Comparison of ENCODE assay signal across 8 mouse cellular contexts in the genomic region with DNA sequence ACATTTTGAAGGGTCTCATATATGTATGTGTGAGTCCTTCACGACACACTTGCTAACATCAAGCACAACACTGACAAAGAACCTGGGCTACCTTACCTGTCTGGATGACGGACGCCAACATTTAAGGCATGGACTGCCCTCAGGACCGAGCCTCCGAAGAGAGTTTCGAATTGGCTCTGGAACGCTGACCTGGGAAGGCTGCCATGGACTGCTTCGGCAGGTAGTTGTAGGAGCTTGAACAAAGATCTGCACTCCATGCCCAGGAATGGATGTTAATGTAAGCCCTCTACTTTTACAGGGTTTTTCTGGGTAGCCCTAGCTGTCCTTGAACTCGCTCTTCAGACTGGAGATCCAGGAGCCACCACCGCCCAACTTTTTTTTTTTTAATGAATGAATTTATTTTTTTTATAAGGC. TPM values are rescaled to one million over a fixed set of nuclear protein-coding genes. Genes with fewer than 3 reads are reported as not detected.
DNase-seq lines count a peak whose midpoint lies in the region; ATAC-seq lines count a peak whose summit lies in the region.

No protein-coding gene starts in this region.

- DNase-seq in adrenal gland, postnatal 14 days: peak; percentile 11
- DNase-seq in adrenal gland, adult 8-10 months: no peak
- peak; percentile 8 to 12 for DNase-seq in B cell, adult 2 months
- DNase-seq in midbrain, embryonic 10.5 days (ENCODE audit: low spot score): peak; percentile 50
- DNase-seq in left cerebral cortex, postnatal 4 days: no peak
- DNase-seq in layer of hippocampus, adult 9-10 months (ENCODE audit: low spot score): no peak

- H3K4me3 ChIP-seq in embryonic facial prominence, embryonic 12.5 days: peak overlapping the region; percentile 59
- H3K4me3 ChIP-seq in intestine, embryonic 15.5 days (replicated peaks): peak overlapping the region; percentile 52
- H3K4me3 ChIP-seq in midbrain, embryonic 10.5 days: peak overlapping the region; percentile 76

- no peak for ATAC-seq in embryonic facial prominence, embryonic 12.5 days (ENCODE audit: insufficient number of reproducible peaks, insufficient read depth, low FRiP score, low TSS enrichment)
- peak; percentile 40 for ATAC-seq in intestine, embryonic 15.5 days

- H3K27ac ChIP-seq in embryonic facial prominence, embryonic 12.5 days: no peak overlapping the region
- 0 out of 2 replicates have a peak overlapping the region, but pooled peaks have one; percentile 9 for H3K27ac ChIP-seq in intestine, embryonic 15.5 days
- H3K27ac ChIP-seq in midbrain, embryonic 10.5 days (replicated peaks): peak overlapping the region; percentile 93; the same call in 1 of the 2 replicates

- H3K4me2 ChIP-seq in embryonic facial prominence, embryonic 12.5 days (replicated peaks): peak overlapping the region; percentile 70
- peak overlapping the region; percentile 76 for H3K4me2 ChIP-seq in intestine, embryonic 15.5 days (replicated peaks)

- no peaks in the 10 kb centered on the region for H3K36me3 ChIP-seq in embryonic facial prominence, embryonic 12.5 days
- H3K36me3 ChIP-seq in intestine, embryonic 15.5 days: no peaks in the 10 kb centered on the region
- no peaks in the 10 kb centered on the region for H3K36me3 ChIP-seq in midbrain, embryonic 10.5 days

- no peaks in the 10 kb centered on the region for H3K4me1 ChIP-seq in embryonic facial prominence, embryonic 12.5 days
- H3K4me1 ChIP-seq in intestine, embryonic 15.5 days (replicated peaks): no peaks in the 10 kb centered on the region
- peaks cover 8% of the 10 kb centered on the region for H3K4me1 ChIP-seq in midbrain, embryonic 10.5 days

- no peaks in the 10 kb centered on the region for H3K9me3 ChIP-seq in embryonic facial prominence, embryonic 12.5 days
- H3K9me3 ChIP-seq in intestine, embryonic 15.5 days: no peaks in the 10 kb centered on the region
- no peaks in the 10 kb centered on the region for H3K9me3 ChIP-seq in midbrain, embryonic 10.5 days (replicated peaks)

- intact Hi-C loops in left cerebral cortex, postnatal 4 days (cut with DNase I): no loop called here

- H3K27me3 ChIP-seq in embryonic facial prominence, embryonic 12.5 days: no peaks in the 10 kb centered on the region
- H3K27me3 ChIP-seq in intestine, embryonic 15.5 days (replicated peaks): no peaks in the 10 kb centered on the region
- H3K27me3 ChIP-seq in midbrain, embryonic 10.5 days (ENCODE audit: low read depth, poor library complexity, severe bottlenecking): peaks cover 18% of the 10 kb centered on the region

- peak overlapping the region; percentile 33; the same call in 1 of the 2 replicates for H3K9ac ChIP-seq in embryonic facial prominence, embryonic 12.5 days
- H3K9ac ChIP-seq in intestine, embryonic 15.5 days: peak overlapping the region; percentile 45; the same call in 1 of the 2 replicates

- WGBS in embryonic facial prominence, embryonic 12.5 days: 4% methylated on average over 10 of the region's 10 CpGs
- WGBS in intestine, embryonic 15.5 days: 3% methylated on average over 10 of the region's 10 CpGs
- WGBS in midbrain, embryonic 10.5 days: 2% methylated on average over 10 of the region's 10 CpGs

RNA-seq across cellular contexts. Expression of a gene that starts 44.0 kb away (rescaled TPM):
- 51.5 and 56.3 TPM in 2 replicates for total RNA-seq in adrenal gland, postnatal 14 days (2021)
- 10 to 100 TPM; 46.8 to 54.3 (median 52.6) TPM for total RNA-seq in adrenal gland, adult 8-10 months (2022)
- polyA plus RNA-seq in embryonic facial prominence, embryonic 12.5 days (2016; fragmentation: Nextera tagmentation; extraction: Ambion mirVana): 167 and 170 TPM in 2 replicates
- polyA plus RNA-seq in intestine, embryonic 15.5 days (2015; fragmentation: Nextera tagmentation; extraction: Ambion mirVana): 155 and 156 TPM in 2 replicates
- 146 and 162 TPM in 2 replicates for polyA plus RNA-seq in midbrain, embryonic 10.5 days (2016; fragmentation: Nextera tagmentation; extraction: Ambion mirVana)
- 10 to 100 TPM; 57.6 to 65.0 TPM for total RNA-seq in left cerebral cortex, postnatal 4 days (2021)

Comparison
In these comparisons a context has a peak if more than half of its experiments do, and no peak if none do; other contexts are left out.
1. DNase-seq: peak in adrenal gland, postnatal 14 days (single experiment), B cell, adult 2 months (2 of 2) and midbrain, embryonic 10.5 days (single experiment); none in adrenal gland, adult 8-10 months (single experiment), left cerebral cortex, postnatal 4 days (single experiment) and layer of hippocampus, adult 9-10 months (single experiment).
2. Peak in every context shown above with its lines, with median percentiles within 50 percentile points of each other: H3K4me3 ChIP-seq.